Mouse (Mus musculus): ENCODE measurements around the gene A630001G21Rik.

GRCm38 (mm10) chr1:85766120-85766519 is 12.3 kb downstream of the A630001G21Rik start:
- TF ChIP-seq POLR2A (IDR thresholded peaks at IDR 0.05; ENCODE audit: control insufficient read depth in 1 of 2, insufficient read depth in 1 of 2, low read depth in 1 of 2, low read length in 2 of 2, poor library complexity in 1 of 2) (no peak), NRF1 (IDR thresholded peaks at IDR 0.05; ENCODE audit: insufficient read depth, low read depth, low read length, poor library complexity, severe bottlenecking) (no peak), TCF12 (IDR thresholded peaks at IDR 0.05; ENCODE audit: low read depth, low read length) (no peak), KAT2A (conservative IDR thresholded peaks at IDR 0.05; ENCODE audit: low read depth, low read length) (no peak), CTCF (IDR thresholded peaks at IDR 0.05 in 2 of 3, conservative IDR thresholded peaks at IDR 0.05 in 1 of 3; ENCODE audit: control insufficient read depth in 1 of 3, insufficient read depth in 1 of 3, low read depth in 2 of 3, low read length in 3 of 3, poor library complexity in 1 of 3, severe bottlenecking in 1 of 3) (no peak), POLR2AphosphoS2 (IDR thresholded peaks at IDR 0.05; ENCODE audit: low read length) (no peak), HCFC1 (IDR thresholded peaks at IDR 0.05; ENCODE audit: low read depth, low read length) (no peak), GATA1 (IDR thresholded peaks at IDR 0.05; ENCODE audit: low read depth, low read length) (no peak), ELF1 (IDR thresholded peaks at IDR 0.05; ENCODE audit: low read depth, low read length) (no peak), GABPA (IDR thresholded peaks at IDR 0.05; ENCODE audit: low read depth, low read length) (no peak)

Data from MEL (cell line).